Mouse (Mus musculus): ENCODE results near the gene Krtap4-2.

DNA sequence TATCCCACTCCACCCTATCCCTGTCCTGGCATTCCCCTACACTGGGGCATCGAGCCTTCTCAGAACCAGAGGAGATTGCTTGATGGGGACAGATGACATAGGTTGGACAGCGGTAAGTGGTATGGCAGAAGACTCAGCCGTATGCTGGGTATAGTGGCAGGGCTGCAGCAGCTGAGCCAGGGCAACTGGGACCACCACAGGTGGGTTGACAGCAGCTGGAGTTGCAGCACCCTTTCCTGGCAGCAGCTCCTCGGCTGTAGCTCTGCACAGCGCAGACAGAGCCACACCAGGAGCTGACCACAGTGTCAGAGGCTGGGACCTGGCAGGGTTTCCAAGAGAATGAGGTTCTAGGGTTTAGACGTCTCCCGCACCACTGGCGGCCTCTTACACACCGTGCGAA, 27.9 kb upstream of the Krtap4-2 start:
- no peak for TF ChIP-seq CTCF (IDR thresholded peaks at IDR 0.05; ENCODE audit: borderline replicate concordance, insufficient read depth, low read length)
- no peak for TF ChIP-seq POLR2A (IDR thresholded peaks at IDR 0.05; ENCODE audit: low read depth, low read length)
